Mouse (Mus musculus) adrenal gland, postnatal 36 days (tissue): ENCODE results near the gene Klf16. TPM values are rescaled to one million over a fixed set of nuclear protein-coding genes. Genes with fewer than 3 reads are reported as not detected.

Experiments
- DNase-seq, 2 experiments: peaks; one replicate each; pipeline ENCODE4 v3.0.0; 2021; ENCODE audit warnings: mixed read lengths in 1 of 2
- microRNA-seq: library from miRNA; unstranded; fragments of <30 nt; microRNA quantifications from one replicate; pipeline ENCODE4 v1.2.0, GENCODE M21; 2021
- total RNA-seq, 2 experiments: library from RNA; stranded (reverse); gene quantifications; 2 replicates each; pipeline ENCODE4 v1.2.3; 2021

Klf16 gene
- total RNA-seq, 2 experiments from 2014 or later: 13.6 to 14.1 TPM

DNA sequence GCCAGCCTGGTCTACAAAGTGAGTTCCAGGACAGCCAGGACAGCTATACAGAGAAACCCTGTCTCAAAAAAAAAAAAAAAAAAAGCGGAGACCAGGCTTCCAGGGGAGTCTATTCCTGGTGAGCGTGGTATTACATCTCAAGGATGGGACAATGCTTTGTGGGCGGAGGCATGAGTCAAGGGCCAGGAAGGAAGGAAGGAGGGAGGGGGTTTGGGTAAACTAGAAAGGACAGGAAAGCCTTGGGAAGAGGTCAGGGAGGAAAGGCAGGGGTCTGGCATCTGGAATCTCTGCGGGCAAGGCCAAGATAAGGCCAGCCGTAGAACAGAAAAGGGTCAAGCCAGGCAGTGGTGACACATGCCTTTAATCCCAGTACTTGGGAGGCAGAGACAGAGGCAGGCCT is 37.6 kb downstream of the Klf16 start:
- DNase-seq: peak; percentile 61 to 70

DNA sequence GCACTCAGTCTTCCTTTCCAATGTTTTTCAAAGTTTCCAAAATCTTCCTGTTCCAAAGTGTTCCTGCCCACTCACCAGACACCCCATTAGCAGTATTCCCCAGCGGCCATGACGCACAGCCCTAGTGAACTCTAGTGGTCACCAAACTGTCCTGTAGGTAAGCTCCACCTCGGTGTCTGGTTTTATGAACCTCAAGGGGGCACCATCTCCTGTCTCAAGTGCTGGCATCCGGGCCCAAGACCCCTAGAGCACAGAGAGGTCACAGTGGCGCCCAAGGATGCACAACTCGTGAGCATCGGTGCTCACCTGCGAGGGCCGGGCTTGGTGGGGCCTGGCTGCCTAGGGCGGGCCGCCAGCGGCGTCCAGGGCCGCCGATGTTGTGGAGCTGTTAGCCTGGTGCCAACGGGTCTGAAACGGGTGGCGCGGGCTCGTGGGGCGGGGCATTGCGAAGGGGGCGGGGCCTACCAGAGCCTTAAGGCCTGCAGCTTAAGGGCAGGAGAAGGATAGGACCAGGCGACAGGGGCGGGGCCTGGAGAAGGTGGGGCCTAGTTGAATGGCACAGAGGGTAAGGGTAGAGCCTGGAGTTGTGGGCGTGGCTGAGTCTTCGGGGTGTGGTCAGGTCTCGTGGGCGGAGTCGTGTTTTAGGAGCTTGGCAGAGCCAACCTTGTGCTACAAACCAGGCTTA is 38.3 kb downstream of the Klf16 start, which contains the start of gene Atp8b3:
Gene Atp8b3, minus strand, starts transcription at position 415 of the 685 bp plus-strand sequence.
- DNase-seq: peak; percentile 95 to 96

DNA sequence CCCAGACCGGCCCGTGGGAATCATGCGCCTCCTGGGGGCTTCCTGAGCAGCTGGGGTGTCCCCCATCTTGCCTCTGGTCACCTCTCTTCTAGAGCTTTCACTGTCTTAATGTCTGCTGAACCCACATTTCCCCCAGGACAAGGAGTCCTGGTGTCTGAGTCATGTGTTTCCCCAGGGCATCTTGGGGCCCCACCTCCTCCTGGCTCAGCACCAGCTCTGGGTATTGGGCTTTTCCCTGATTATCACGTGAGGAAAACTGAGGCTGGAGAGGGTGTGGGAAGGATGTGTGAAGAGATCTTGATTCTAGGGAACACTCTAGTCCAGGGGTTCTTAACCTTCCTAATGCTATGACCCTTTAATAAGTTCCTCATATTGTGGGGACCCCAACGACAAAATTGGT is 38.9 kb downstream of the Klf16 start:
- DNase-seq: peak; percentile 69 to 74

DNA sequence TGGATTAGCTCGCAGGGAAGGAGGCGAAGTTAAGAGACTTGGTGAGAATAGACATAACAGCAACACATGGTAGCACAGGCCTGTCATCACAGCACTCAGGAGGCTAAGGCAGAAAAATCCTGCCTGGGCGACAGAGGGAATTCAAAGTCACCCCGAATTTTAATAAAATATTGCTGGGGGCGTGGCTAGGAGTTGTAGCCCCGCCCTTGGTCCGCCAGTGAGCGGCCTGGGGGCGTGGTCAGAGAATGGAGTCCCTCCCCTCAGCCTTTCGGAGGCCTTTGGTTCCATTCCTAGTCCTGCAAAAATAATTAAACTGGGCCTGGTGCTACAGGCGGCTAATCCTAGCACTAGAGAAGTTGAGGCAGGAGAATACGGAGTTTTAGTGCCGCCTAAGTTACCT is 41.4 kb downstream of the Klf16 start:
- no peak for DNase-seq

DNA sequence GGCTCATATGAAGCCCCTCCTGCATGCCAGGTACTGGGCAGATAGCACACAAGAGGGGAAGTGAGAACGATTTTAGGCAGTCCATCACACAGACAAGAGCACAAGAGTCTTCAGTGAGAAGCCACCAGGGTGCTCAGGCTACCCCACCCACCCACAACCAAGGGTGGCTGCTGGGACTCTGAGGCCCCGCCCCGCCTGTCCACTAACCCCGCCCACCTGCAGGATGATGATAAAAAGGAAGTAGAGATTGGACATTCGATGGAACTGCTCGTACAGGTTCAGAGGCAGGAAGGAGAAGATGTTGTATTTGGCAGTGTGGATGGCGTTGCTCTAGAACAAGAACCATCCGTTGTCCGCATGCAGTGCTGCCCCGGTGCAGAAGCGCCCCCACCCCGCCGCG is 42.0 kb downstream of the Klf16 start:
- DNase-seq: no peak

DNA sequence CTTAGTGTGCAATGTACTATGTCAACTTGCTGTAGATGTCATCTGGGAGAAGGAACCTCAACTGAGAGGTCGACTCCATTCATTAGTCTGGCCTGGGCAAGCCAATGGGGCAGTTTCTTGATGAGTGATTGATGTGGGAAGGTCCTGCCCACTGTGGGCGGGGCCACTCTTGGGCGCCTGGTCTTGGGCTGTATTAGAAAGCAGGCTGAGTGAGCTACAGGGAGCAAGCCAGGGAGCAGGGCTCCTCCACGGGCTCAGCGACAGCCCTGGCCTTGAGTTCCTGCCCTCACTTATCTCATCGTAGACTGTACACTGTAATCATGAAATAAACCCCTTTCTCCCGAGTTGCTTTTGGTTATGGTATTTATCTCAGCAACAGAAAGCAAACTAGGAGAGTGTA is 43.4 kb downstream of the Klf16 start:
- DNase-seq: peak; percentile 71 to 76

DNA sequence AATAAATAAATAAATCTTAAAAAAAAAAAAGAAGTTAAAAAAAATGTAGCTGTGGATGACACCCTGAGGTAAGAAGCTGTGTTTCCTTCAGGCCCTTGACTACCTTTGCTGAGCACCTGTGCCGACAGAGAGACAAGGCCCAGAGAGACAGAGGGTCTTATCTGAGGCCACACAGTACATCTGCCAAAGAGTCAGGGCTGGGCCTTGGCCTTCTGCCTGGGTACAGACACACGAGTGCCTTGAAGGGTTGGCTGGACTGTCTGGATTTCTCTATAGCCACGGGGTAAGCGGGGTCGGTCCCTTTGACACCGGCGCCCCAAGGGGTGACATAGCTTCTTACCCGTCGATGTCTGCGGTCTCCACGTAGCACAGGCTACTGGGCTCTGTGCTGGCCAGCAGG is 44.3 kb downstream of the Klf16 start:
- DNase-seq: no peak

DNA sequence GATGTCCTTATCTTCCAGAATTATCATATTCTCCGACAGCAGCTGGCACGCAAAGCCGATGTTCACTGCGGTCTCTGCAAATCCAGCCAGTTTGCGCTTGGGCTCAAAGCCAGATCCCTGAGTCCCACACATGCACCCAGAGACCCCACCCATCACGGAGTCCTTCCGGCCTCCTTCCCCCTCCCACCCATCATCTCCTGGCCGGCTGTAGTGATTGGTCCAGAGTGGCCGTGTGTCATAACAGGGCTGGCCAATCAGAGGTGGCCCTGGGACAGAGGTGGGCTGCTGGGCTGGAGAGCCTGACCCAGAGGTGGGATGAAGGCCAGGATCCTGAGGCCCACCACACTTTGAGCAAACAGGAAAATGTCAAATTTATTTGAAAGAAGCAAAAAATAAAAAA is 50.9 kb downstream of the Klf16 start:
- DNase-seq: no peak

DNA sequence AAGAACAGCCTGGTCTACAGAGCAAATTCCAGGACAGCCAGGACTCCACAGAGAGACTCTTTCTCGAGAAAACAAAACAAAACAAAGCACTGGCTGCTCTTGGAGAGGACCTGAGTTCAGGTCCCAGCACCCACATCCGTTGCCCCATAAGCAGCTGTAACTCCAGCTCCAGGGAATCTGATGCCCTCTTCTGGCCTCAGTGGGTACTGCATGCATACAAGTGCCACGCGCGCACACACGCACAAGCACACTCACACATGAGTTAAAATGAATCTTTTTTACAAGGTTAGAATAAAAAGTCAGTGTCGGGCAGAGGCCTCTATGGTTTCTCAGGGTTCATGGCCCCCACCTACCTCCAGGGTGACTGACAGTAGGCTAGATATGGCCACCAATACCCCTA is 53.8 kb downstream of the Klf16 start:
- DNase-seq: no peak

DNA sequence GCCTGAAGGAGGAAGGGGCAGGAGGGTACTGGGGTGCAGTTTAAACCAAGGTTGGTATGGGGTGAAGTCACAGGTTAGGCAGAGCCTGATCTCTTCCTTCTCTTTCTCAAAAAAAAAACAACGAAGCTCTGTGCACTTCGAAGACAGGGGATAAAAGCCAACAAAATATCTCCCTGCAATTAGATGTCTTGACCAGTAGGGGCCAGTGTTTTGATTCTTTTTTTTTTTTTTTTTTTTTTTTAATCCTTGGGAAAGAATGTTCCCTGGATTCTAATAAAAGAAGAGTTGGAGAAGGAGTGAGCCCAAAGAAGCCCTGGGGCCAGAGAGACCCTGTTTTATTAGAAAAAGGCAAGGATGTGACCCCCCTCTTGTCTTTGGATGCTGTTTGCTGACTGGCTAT is 57.8 kb downstream of the Klf16 start:
- DNase-seq: no peak

Small RNA genes lying within 50 kb of the gene (microRNA-seq; reads per million reads assigned to microRNA genes)
- gene Mir6912: 2.7 reads per million, percentile 5 among the genes with 10 or more reads in this experiment

Other genes starting within 250 kb of the Klf16 start
- 1 to 10 TPM; 2.2 to 3.3 TPM for gene Pcsk4, start 247.8 kb downstream of the Klf16 start, total RNA-seq
- 10 to 100 TPM; 11.0 to 13.7 TPM for gene Reep6, start 247.4 kb downstream of the Klf16 start, total RNA-seq
- gene Adamtsl5, start 228.9 kb downstream of the Klf16 start, total RNA-seq: 1 to 10 TPM; 7.3 to 7.7 TPM
- under 1 TPM in 1 of 2 experiments, not detected in 1; 0.26 TPM for gene Plk5, start 220.9 kb downstream of the Klf16 start, total RNA-seq
- gene Mex3d, start 189.7 kb downstream of the Klf16 start, total RNA-seq: 10 to 100 TPM; 22.4 to 29.9 TPM
- 100 to 1,000 TPM; 140 to 148 TPM for gene Mbd3, start 177.8 kb downstream of the Klf16 start, total RNA-seq
- 100 to 1,000 TPM; 876 to 886 TPM for gene Uqcr11, start 170.5 kb downstream of the Klf16 start, total RNA-seq
- gene Tcf3, start 143.7 kb downstream of the Klf16 start, total RNA-seq: 10 to 100 TPM; 48.2 to 64.3 TPM
- gene Onecut3, start 82.5 kb downstream of the Klf16 start, total RNA-seq: not detected
- 1 to 10 TPM in 1 of 2 experiments, under 1 TPM in 1; 0.43 to 1.1 TPM for gene Atp8b3, start 38.2 kb downstream of the Klf16 start, total RNA-seq
- 10 to 100 TPM; 28.3 to 42.9 TPM for gene Rexo1, start 15.8 kb downstream of the Klf16 start, total RNA-seq
- 100 to 1,000 TPM; 103 to 107 TPM for gene Abhd17a, start 13.0 kb upstream of the Klf16 start, total RNA-seq
- gene Scamp4, start 25.6 kb upstream of the Klf16 start, total RNA-seq: 10 to 100 TPM; 64.3 to 64.6 TPM
- gene Adat3, start 25.6 kb upstream of the Klf16 start, total RNA-seq: 1 to 10 TPM; 2.7 to 6.1 TPM
- gene Gm49322, start 28.7 kb upstream of the Klf16 start, total RNA-seq: 1 to 10 TPM; 1.6 to 2.6 TPM
- gene Csnk1g2, start 45.5 kb upstream of the Klf16 start, total RNA-seq: 100 to 1,000 TPM; 129 to 135 TPM
- 10 to 100 TPM; 61.7 to 71.2 TPM for gene Btbd2, start 79.8 kb upstream of the Klf16 start, total RNA-seq
- gene Mknk2, start 100.8 kb upstream of the Klf16 start, total RNA-seq: 100 to 1,000 TPM; 178 to 198 TPM
- gene Mob3a, start 124.7 kb upstream of the Klf16 start, total RNA-seq: 10 to 100 TPM; 19.4 to 20.1 TPM
- gene Izumo4, start 124.9 kb upstream of the Klf16 start, total RNA-seq: 10 to 100 TPM in 1 of 2 experiments, 1 to 10 TPM in 1; 9.9 to 16.6 TPM
- 10 to 100 TPM; 80.3 to 99.6 TPM for gene Ap3d1, start 164.9 kb upstream of the Klf16 start, total RNA-seq
- 10 to 100 TPM; 53.2 to 64.6 TPM for gene Dot1l, start 177.9 kb upstream of the Klf16 start, total RNA-seq
- 10 to 100 TPM; 51.4 to 55.6 TPM for gene Sf3a2, start 220.9 kb upstream of the Klf16 start, total RNA-seq
- gene Plekhj1, start 221.3 kb upstream of the Klf16 start, total RNA-seq: 10 to 100 TPM; 84.6 to 86.8 TPM
- gene Amh, start 227.9 kb upstream of the Klf16 start, total RNA-seq: under 1 TPM; 0.40 to 0.83 TPM
- 1 to 10 TPM; 4.7 to 7.2 TPM for gene Jsrp1, start 236.2 kb upstream of the Klf16 start, total RNA-seq
- 1,000 to 10,000 TPM in 1 of 2 experiments, 100 to 1,000 TPM in 1; 923 to 1,039 TPM for gene Oaz1, start 249.3 kb upstream of the Klf16 start, total RNA-seq